Mouse (Mus musculus): ENCODE measurements around the gene Ugt1a6a. TPM values are rescaled to one million over a fixed set of nuclear protein-coding genes. Genes with fewer than 3 reads are reported as not detected.

The Ugt1a6a gene
- polyA plus RNA-seq, 1 experiment from 2014 or later, result 0.04 TPM

- Histone ChIP-seq H3K9ac (ENCODE audit: low read length) (no peak overlapping the region), H3K4me3 (ENCODE audit: low read depth, low read length) (no peak overlapping the region), H3K36me3 (ENCODE audit: control insufficient read depth, insufficient read depth, low read length) (no peaks in the 10 kb centered on the region), H3K27me3 (ENCODE audit: control insufficient read depth, insufficient read depth, low read length) (no peaks in the 10 kb centered on the region), H3K4me2 (ENCODE audit: low read depth, severe bottlenecking) (no peak overlapping the region), H3K9me3 (ENCODE audit: control insufficient read depth, low read length) (peaks cover 95% of the 10 kb centered on the region), H3K4me1 (ENCODE audit: control insufficient read depth, insufficient read depth, low read length) (no peaks in the 10 kb centered on the region), H3K27ac (replicated peaks; ENCODE audit: low read depth, low read length) (no peak overlapping the region)
- ATAC-seq (ENCODE audit: insufficient number of reproducible peaks, low FRiP score, low TSS enrichment, low read depth), result no peak
- no peak for DNase-seq (ENCODE audit: low spot score)
- WGBS, result 52% methylated on average over 6 of the region's 6 CpGs
Observed at GRCm38 (mm10) chr1:88246386-88246785, 111.8 kb downstream of the Ugt1a6a start.

DNA sequence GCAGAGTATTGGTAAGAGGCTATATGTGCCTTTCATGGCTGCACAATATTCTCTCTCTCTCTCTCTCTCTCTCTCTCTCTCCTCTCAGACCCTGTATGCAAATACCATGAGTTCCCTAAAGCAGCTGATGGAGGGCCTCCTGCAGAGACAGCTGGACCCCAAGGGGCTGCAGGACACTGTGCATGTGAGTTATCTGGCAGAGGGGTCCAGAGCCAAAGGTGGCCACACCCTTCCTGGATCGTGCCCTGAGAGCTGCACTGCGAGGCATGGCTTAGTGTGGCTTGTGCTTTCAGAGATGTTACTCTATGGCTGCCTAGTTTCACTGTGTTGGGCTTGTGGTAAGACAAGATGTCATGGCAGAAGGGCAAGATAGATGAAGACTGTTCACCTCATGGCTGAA, 113.1 kb downstream of the Ugt1a6a start:
- Histone ChIP-seq H3K36me3 (ENCODE audit: control insufficient read depth, insufficient read depth, low read length) (no peaks in the 10 kb centered on the region), H3K9me3 (ENCODE audit: control insufficient read depth, low read length) (peaks cover 95% of the 10 kb centered on the region), H3K4me2 (ENCODE audit: low read depth, severe bottlenecking) (no peak overlapping the region), H3K27me3 (ENCODE audit: control insufficient read depth, insufficient read depth, low read length) (no peaks in the 10 kb centered on the region), H3K9ac (ENCODE audit: low read length) (no peak overlapping the region), H3K4me1 (ENCODE audit: control insufficient read depth, insufficient read depth, low read length) (no peaks in the 10 kb centered on the region), H3K27ac (replicated peaks; ENCODE audit: low read depth, low read length) (no peak overlapping the region), H3K4me3 (ENCODE audit: low read depth, low read length) (no peak overlapping the region)
- ATAC-seq (ENCODE audit: insufficient number of reproducible peaks, low FRiP score, low TSS enrichment, low read depth), result no peak
- WGBS, result 60% methylated on average over 2 of the region's 2 CpGs
- DNase-seq (ENCODE audit: low spot score), result no peak

- Histone ChIP-seq H3K4me3 (ENCODE audit: low read depth, low read length) (no peak overlapping the region), H3K27me3 (ENCODE audit: control insufficient read depth, insufficient read depth, low read length) (no peaks in the 10 kb centered on the region), H3K9ac (ENCODE audit: low read length) (no peak overlapping the region), H3K4me1 (ENCODE audit: control insufficient read depth, insufficient read depth, low read length) (no peaks in the 10 kb centered on the region), H3K4me2 (ENCODE audit: low read depth, severe bottlenecking) (no peak overlapping the region), H3K9me3 (ENCODE audit: control insufficient read depth, low read length) (peaks cover 92% of the 10 kb centered on the region), H3K27ac (replicated peaks; ENCODE audit: low read depth, low read length) (no peak overlapping the region), H3K36me3 (ENCODE audit: control insufficient read depth, insufficient read depth, low read length) (no peaks in the 10 kb centered on the region)
- DNase-seq (ENCODE audit: low spot score) (no peak), ATAC-seq (ENCODE audit: insufficient number of reproducible peaks, low FRiP score, low TSS enrichment, low read depth) (no peak)
- WGBS, result 78% methylated on average over 4 of the region's 4 CpGs
Observed at GRCm38 (mm10) chr1:88248658-88249057, 114.0 kb downstream of the Ugt1a6a start.

DNA sequence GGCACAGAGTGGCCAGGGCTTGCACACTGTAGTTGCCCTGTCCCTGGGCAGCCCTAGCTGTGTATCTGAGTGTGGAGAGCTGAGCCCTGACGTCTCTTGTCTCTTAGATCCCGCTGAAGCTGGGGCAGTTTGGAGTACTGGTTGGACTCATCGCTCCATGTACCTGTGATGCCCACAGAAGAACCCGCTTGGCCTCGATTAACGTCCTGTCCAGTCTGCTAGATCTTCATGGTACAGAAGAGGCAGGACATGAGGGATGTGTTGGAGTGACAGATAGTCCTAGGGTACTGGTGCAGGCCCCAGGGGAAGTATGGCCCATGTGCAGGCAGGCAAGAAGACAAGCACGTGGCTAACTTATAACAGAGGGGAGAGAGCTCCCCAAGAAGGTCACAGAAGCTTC, 115.0 kb downstream of the Ugt1a6a start:
- Histone ChIP-seq H3K9ac (ENCODE audit: low read length) (no peak overlapping the region), H3K4me2 (ENCODE audit: low read depth, severe bottlenecking) (no peak overlapping the region), H3K27me3 (ENCODE audit: control insufficient read depth, insufficient read depth, low read length) (no peaks in the 10 kb centered on the region), H3K4me3 (ENCODE audit: low read depth, low read length) (no peak overlapping the region), H3K4me1 (ENCODE audit: control insufficient read depth, insufficient read depth, low read length) (no peaks in the 10 kb centered on the region), H3K9me3 (ENCODE audit: control insufficient read depth, low read length) (peaks cover 92% of the 10 kb centered on the region), H3K27ac (replicated peaks; ENCODE audit: low read depth, low read length) (no peak overlapping the region), H3K36me3 (ENCODE audit: control insufficient read depth, insufficient read depth, low read length) (no peaks in the 10 kb centered on the region)
- 79% methylated on average over 7 of the region's 7 CpGs for WGBS
- DNase-seq (ENCODE audit: low spot score) (no peak), ATAC-seq (ENCODE audit: insufficient number of reproducible peaks, low FRiP score, low TSS enrichment, low read depth) (no peak)

- no peaks in the 10 kb centered on the region for H3K4me1 ChIP-seq (ENCODE audit: control insufficient read depth, insufficient read depth, low read length)
Observed at GRCm38 (mm10) chr1:88250023-88250422, 115.4 kb downstream of the Ugt1a6a start.

GRCm38 (mm10) chr1:88253106-88253505, 118.5 kb downstream of the Ugt1a6a start:
- Histone ChIP-seq H3K27ac (replicated peaks; ENCODE audit: low read depth, low read length) (no peak overlapping the region), H3K4me3 (ENCODE audit: low read depth, low read length) (no peak overlapping the region), H3K4me1 (ENCODE audit: control insufficient read depth, insufficient read depth, low read length) (no peaks in the 10 kb centered on the region), H3K4me2 (ENCODE audit: low read depth, severe bottlenecking) (no peak overlapping the region), H3K27me3 (ENCODE audit: control insufficient read depth, insufficient read depth, low read length) (no peaks in the 10 kb centered on the region), H3K9ac (ENCODE audit: low read length) (no peak overlapping the region), H3K36me3 (ENCODE audit: control insufficient read depth, insufficient read depth, low read length) (no peaks in the 10 kb centered on the region), H3K9me3 (ENCODE audit: control insufficient read depth, low read length) (peaks cover 90% of the 10 kb centered on the region)
- ATAC-seq (ENCODE audit: insufficient number of reproducible peaks, low FRiP score, low TSS enrichment, low read depth), result no peak
- DNase-seq (ENCODE audit: low spot score), result no peak
- 76% methylated on average over 8 of the region's 8 CpGs for WGBS

More at GRCm38 (mm10) chr1:88250023-88250422, 115.4 kb downstream of the Ugt1a6a start:
- Histone ChIP-seq H3K4me2 (ENCODE audit: low read depth, severe bottlenecking) (no peak overlapping the region), H3K27ac (replicated peaks; ENCODE audit: low read depth, low read length) (no peak overlapping the region), H3K4me3 (ENCODE audit: low read depth, low read length) (no peak overlapping the region), H3K27me3 (ENCODE audit: control insufficient read depth, insufficient read depth, low read length) (no peaks in the 10 kb centered on the region), H3K36me3 (ENCODE audit: control insufficient read depth, insufficient read depth, low read length) (no peaks in the 10 kb centered on the region), H3K9me3 (ENCODE audit: control insufficient read depth, low read length) (peaks cover 92% of the 10 kb centered on the region), H3K9ac (ENCODE audit: low read length) (no peak overlapping the region)
- WGBS, result 81% methylated on average over 5 of the region's 5 CpGs
- DNase-seq (ENCODE audit: low spot score) (no peak), ATAC-seq (ENCODE audit: insufficient number of reproducible peaks, low FRiP score, low TSS enrichment, low read depth) (no peak)

DNA sequence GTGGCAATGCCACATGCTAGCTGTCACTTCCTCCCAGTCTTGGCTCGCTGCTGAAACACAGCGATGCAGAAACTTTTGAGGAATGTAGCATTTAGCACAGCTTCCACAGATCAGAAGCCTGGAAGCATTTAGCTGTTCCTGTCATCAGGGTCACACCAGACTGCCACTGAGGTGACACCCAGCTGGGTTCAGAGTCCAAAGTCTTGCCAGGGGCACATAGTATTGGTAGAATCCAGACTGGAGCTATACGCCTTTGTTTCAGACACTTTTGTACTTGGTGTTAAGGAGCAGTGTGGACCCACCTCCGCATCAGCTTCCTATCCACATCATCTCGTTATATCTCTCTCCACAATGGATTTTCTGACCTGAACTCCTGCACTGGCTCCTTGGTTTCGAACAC, 118.9 kb downstream of the Ugt1a6a start:
- no peak overlapping the region for H3K4me3 ChIP-seq (ENCODE audit: low read depth, low read length)
- H3K27me3 ChIP-seq (ENCODE audit: control insufficient read depth, insufficient read depth, low read length), result no peaks in the 10 kb centered on the region
- peaks cover 90% of the 10 kb centered on the region for H3K9me3 ChIP-seq (ENCODE audit: control insufficient read depth, low read length)
- no peak for DNase-seq (ENCODE audit: low spot score)
- no peak overlapping the region for H3K27ac ChIP-seq (replicated peaks; ENCODE audit: low read depth, low read length)
- H3K4me2 ChIP-seq (ENCODE audit: low read depth, severe bottlenecking), result no peak overlapping the region
- H3K36me3 ChIP-seq (ENCODE audit: control insufficient read depth, insufficient read depth, low read length), result no peaks in the 10 kb centered on the region
- no peaks in the 10 kb centered on the region for H3K4me1 ChIP-seq (ENCODE audit: control insufficient read depth, insufficient read depth, low read length)
- H3K9ac ChIP-seq (ENCODE audit: low read length), result no peak overlapping the region
- ATAC-seq (ENCODE audit: insufficient number of reproducible peaks, low FRiP score, low TSS enrichment, low read depth), result no peak
- WGBS, result 74% methylated on average over 6 of the region's 6 CpGs

DNA sequence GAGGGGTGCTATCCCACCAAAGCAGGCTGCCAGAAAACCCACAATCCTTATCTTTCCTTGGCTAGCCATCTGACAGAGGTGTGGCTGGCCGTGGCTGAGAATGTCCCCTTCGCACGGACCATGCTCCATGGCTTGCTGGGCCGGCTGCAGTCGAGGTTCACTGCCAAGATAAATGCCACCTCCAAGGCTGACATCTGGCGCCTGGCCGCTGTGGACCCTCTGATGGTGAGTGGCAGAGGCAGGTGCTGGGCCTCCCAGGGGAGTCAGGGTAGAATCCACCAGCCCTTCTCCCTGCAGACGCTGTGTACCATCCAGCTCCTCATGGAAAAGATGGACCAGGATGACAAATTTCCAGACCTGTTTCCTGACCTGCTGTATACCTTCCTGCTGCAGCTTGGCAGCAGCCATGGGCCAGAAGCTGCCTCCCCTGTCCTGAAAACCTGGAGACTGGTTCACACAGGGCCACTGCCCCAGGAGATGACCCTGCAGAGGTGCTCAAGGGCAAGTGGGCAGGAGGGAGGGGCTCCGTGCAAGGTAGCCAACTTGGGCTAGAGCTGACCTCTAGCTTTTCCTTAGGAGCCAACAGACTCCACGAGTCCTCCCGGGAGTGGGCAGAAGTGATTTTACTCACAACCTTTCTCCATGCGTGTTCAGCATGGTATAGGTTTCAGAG, 120.3 kb downstream of the Ugt1a6a start:
- 90% methylated on average over 12 of the region's 12 CpGs for WGBS
- ATAC-seq (ENCODE audit: insufficient number of reproducible peaks, low FRiP score, low TSS enrichment, low read depth), result no peak
- Histone ChIP-seq H3K4me1 (ENCODE audit: control insufficient read depth, insufficient read depth, low read length) (no peaks in the 10 kb centered on the region), H3K36me3 (ENCODE audit: control insufficient read depth, insufficient read depth, low read length) (no peaks in the 10 kb centered on the region), H3K27ac (replicated peaks; ENCODE audit: low read depth, low read length) (no peak overlapping the region), H3K4me3 (ENCODE audit: low read depth, low read length) (no peak overlapping the region), H3K27me3 (ENCODE audit: control insufficient read depth, insufficient read depth, low read length) (no peaks in the 10 kb centered on the region), H3K9ac (ENCODE audit: low read length) (no peak overlapping the region), H3K9me3 (ENCODE audit: control insufficient read depth, low read length) (peaks cover 85% of the 10 kb centered on the region), H3K4me2 (ENCODE audit: low read depth, severe bottlenecking) (no peak overlapping the region)
- DNase-seq (ENCODE audit: low spot score), result no peak

DNA sequence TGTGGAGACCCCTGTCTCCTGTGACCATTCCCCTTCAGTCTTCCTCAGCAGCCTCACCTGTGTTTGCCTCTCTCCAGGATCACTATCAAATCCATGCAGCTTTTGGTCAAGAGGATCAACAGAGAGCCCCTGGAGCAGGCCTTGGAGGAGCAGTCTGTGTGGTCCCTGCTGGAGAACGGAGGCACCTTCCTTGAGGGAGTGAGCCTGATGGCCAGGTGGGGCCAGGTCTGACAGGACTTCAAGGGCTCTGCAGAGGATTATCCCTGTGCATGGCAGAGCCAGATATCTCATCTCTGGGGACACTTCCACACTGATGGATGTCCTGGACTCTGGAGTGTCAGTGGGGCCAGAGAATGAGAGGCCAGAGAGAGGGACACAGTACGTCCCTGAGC, 120.9 kb downstream of the Ugt1a6a start:
- no peaks in the 10 kb centered on the region for H3K27me3 ChIP-seq (ENCODE audit: control insufficient read depth, insufficient read depth, low read length)
- H3K4me3 ChIP-seq (ENCODE audit: low read depth, low read length), result no peak overlapping the region
- 55% methylated on average over 2 of the region's 2 CpGs for WGBS
- no peaks in the 10 kb centered on the region for H3K4me1 ChIP-seq (ENCODE audit: control insufficient read depth, insufficient read depth, low read length)
- ATAC-seq (ENCODE audit: insufficient number of reproducible peaks, low FRiP score, low TSS enrichment, low read depth) (no peak), DNase-seq (ENCODE audit: low spot score) (no peak)
- peaks cover 84% of the 10 kb centered on the region for H3K9me3 ChIP-seq (ENCODE audit: control insufficient read depth, low read length)
- no peak overlapping the region for H3K4me2 ChIP-seq (ENCODE audit: low read depth, severe bottlenecking)
- H3K9ac ChIP-seq (ENCODE audit: low read length), result no peak overlapping the region
- peaks cover 3% of the 10 kb centered on the region for H3K36me3 ChIP-seq (ENCODE audit: control insufficient read depth, insufficient read depth, low read length)
- no peak overlapping the region for H3K27ac ChIP-seq (replicated peaks; ENCODE audit: low read depth, low read length)

Data from limb, embryonic 11.5 days (tissue).